Mouse (Mus musculus) embryonic fibroblast, embryonic 13.5 days (primary cell): Measurements from ENCODE around the gene Trrap.

ENCODE experiments used
- CTCF ChIP-seq: IDR thresholded peaks from 2 replicates; pipeline ENCODE4 v1.5.1; 2011; ENCODE audit warnings: mild to moderate bottlenecking, control low read depth, low read length, moderate library complexity, borderline replicate concordance; ENCODE audit not compliant: insufficient read depth
- POLR2A ChIP-seq: IDR thresholded peaks from 2 replicates; pipeline ENCODE4 v1.6.1; 2011; ENCODE audit warnings: low read depth, mild to moderate bottlenecking, control low read depth, low read length, moderate library complexity

GRCm38 (mm10) chr5:144724926-144725325, 42.6 kb upstream of the Trrap start:
- TF ChIP-seq CTCF = no peak
- TF ChIP-seq POLR2A = no peak
